Mouse (Mus musculus): ENCODE measurements at regions not wholly inside any gene's neighbourhood (a gene's known extent, or its start where the extent isn't known, plus 50 kb on each side); places are given as distances from the start of the nearest gene placed in this dataset.

- no peak for DNase-seq (ENCODE audit: low spot score)
- WGBS = 58% methylated on average over 7 of the region's 7 CpGs
- Histone ChIP-seq H3K4me1 (ENCODE audit: control insufficient read depth, insufficient read depth, low read length) (no peaks in the 10 kb centered on the region), H3K9ac (ENCODE audit: low read depth, low read length) (no peak overlapping the region), H3K27ac (replicated peaks; ENCODE audit: low read depth, low read length) (no peak overlapping the region), H3K4me3 (ENCODE audit: low read depth, low read length) (no peak overlapping the region), H3K4me2 (ENCODE audit: low read depth, low read length) (no peak overlapping the region), H3K9me3 (ENCODE audit: control insufficient read depth, low read length) (no peaks in the 10 kb centered on the region), H3K27me3 (replicated peaks; ENCODE audit: control insufficient read depth, insufficient read depth, low read length) (no peaks in the 10 kb centered on the region), H3K36me3 (ENCODE audit: control insufficient read depth, insufficient read depth, low read length) (no peaks in the 10 kb centered on the region)
- no peak for ATAC-seq (ENCODE audit: low read depth)
Observed at GRCm38 (mm10) chr15:93974727-93975126, 379.0 kb upstream of the Prickle1 start.

DNA sequence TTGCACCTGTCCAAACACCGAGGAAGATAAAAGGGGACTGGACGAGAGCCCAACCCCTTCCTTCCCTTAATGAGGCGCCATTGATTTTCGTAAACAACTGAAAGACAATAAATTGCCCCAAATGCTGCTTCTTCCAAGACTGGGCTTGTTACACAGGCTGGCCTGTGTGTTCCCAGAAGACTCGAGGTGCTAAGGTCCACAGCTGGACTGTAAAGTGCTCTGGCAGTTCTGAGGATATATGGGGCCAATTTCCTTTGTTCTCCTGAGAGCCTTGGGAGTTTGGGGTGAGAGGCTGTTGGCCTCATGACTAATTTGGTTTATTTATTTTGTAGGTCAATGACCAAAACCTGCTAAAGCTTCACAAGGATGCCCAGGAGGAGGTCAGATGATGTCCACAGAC is 377.3 kb upstream of the Prickle1 start:
- ATAC-seq (ENCODE audit: low read depth) (no peak), DNase-seq (ENCODE audit: low spot score) (no peak)
- H3K36me3 ChIP-seq (ENCODE audit: control insufficient read depth, insufficient read depth, low read length) = no peaks in the 10 kb centered on the region
- H3K4me2 ChIP-seq (ENCODE audit: low read depth, low read length) = no peak overlapping the region
- H3K9me3 ChIP-seq (ENCODE audit: control insufficient read depth, low read length) = no peaks in the 10 kb centered on the region
- H3K27me3 ChIP-seq (replicated peaks; ENCODE audit: control insufficient read depth, insufficient read depth, low read length) = no peaks in the 10 kb centered on the region
- H3K27ac ChIP-seq (replicated peaks; ENCODE audit: low read depth, low read length) = no peak overlapping the region
- no peak overlapping the region for H3K9ac ChIP-seq (ENCODE audit: low read depth, low read length)
- 72% methylated on average over 5 of the region's 5 CpGs for WGBS
- no peak overlapping the region for H3K4me3 ChIP-seq (ENCODE audit: low read depth, low read length)
- no peaks in the 10 kb centered on the region for H3K4me1 ChIP-seq (ENCODE audit: control insufficient read depth, insufficient read depth, low read length)

- no peak overlapping the region for H3K4me3 ChIP-seq (ENCODE audit: low read depth, low read length)
- no peak for DNase-seq (ENCODE audit: low spot score)
- H3K4me2 ChIP-seq (ENCODE audit: low read depth, low read length) = no peak overlapping the region
- H3K27ac ChIP-seq (replicated peaks; ENCODE audit: low read depth, low read length) = no peak overlapping the region
- no peaks in the 10 kb centered on the region for H3K36me3 ChIP-seq (ENCODE audit: control insufficient read depth, insufficient read depth, low read length)
- no peaks in the 10 kb centered on the region for H3K9me3 ChIP-seq (ENCODE audit: control insufficient read depth, low read length)
- H3K27me3 ChIP-seq (replicated peaks; ENCODE audit: control insufficient read depth, insufficient read depth, low read length) = no peaks in the 10 kb centered on the region
- ATAC-seq (ENCODE audit: low read depth) = no peak
- H3K9ac ChIP-seq (ENCODE audit: low read depth, low read length) = no peak overlapping the region
- no peaks in the 10 kb centered on the region for H3K4me1 ChIP-seq (ENCODE audit: control insufficient read depth, insufficient read depth, low read length)
Observed at GRCm38 (mm10) chr15:93961950-93962349, 366.3 kb upstream of the Prickle1 start.

- no peaks in the 10 kb centered on the region for H3K4me1 ChIP-seq (ENCODE audit: control insufficient read depth, insufficient read depth, low read length)
- H3K9me3 ChIP-seq (ENCODE audit: control insufficient read depth, low read length) = 0 out of 2 replicates have a peak, but pooled peaks cover 3% of the 10 kb centered on the region
- no peak overlapping the region for H3K27ac ChIP-seq (replicated peaks; ENCODE audit: low read depth, low read length)
- no peaks in the 10 kb centered on the region for H3K36me3 ChIP-seq (ENCODE audit: control insufficient read depth, insufficient read depth, low read length)
- no peak overlapping the region for H3K4me2 ChIP-seq (ENCODE audit: low read depth, low read length)
- no peak overlapping the region for H3K4me3 ChIP-seq (ENCODE audit: low read depth, low read length)
- 45% methylated on average over 8 of the region's 8 CpGs for WGBS
- no peaks in the 10 kb centered on the region for H3K27me3 ChIP-seq (replicated peaks; ENCODE audit: control insufficient read depth, insufficient read depth, low read length)
- no peak overlapping the region for H3K9ac ChIP-seq (ENCODE audit: low read depth, low read length)
- ATAC-seq (ENCODE audit: low read depth) (no peak), DNase-seq (ENCODE audit: low spot score) (peak; percentile 55)
Observed at GRCm38 (mm10) chr15:93959931-93960330, 364.2 kb upstream of the Prickle1 start.

- no peak overlapping the region for H3K4me3 ChIP-seq (ENCODE audit: low read depth, low read length)
- no peak overlapping the region for H3K9ac ChIP-seq (ENCODE audit: low read depth, low read length)
- H3K27ac ChIP-seq (replicated peaks; ENCODE audit: low read depth, low read length) = no peak overlapping the region
- H3K27me3 ChIP-seq (replicated peaks; ENCODE audit: control insufficient read depth, insufficient read depth, low read length) = no peaks in the 10 kb centered on the region
- ATAC-seq (ENCODE audit: low read depth) = no peak
- no peaks in the 10 kb centered on the region for H3K4me1 ChIP-seq (ENCODE audit: control insufficient read depth, insufficient read depth, low read length)
- H3K36me3 ChIP-seq (ENCODE audit: control insufficient read depth, insufficient read depth, low read length) = no peaks in the 10 kb centered on the region
- H3K9me3 ChIP-seq (ENCODE audit: control insufficient read depth, low read length) = 0 out of 2 replicates have a peak, but pooled peaks cover 3% of the 10 kb centered on the region
- no peak overlapping the region for H3K4me2 ChIP-seq (ENCODE audit: low read depth, low read length)
- WGBS = 88% methylated on average over 1 of the region's 1 CpGs
- no peak for DNase-seq (ENCODE audit: low spot score)
Observed at GRCm38 (mm10) chr15:93958086-93958485, 362.4 kb upstream of the Prickle1 start.

DNA sequence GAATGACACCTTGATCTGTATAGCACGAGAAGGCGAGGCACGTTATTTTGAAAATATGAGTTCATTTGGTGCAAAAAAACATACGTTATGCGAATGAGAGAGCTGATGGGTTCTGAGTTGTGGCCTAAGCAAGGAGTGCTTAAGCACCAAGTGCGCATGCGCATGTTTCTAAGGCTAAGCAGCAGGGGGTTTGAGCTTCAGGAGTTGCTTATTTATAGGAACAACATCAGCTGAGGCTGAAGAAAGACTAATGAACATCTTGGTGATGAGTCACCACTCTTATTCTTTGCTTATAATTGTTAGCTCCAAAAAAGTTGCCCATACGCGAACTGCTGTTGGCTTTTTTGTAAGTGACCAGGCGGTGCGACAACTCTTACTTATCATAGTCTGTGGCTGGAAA is 361.1 kb upstream of the Prickle1 start:
- no peak for ATAC-seq (ENCODE audit: low read depth)
- Histone ChIP-seq H3K27me3 (replicated peaks; ENCODE audit: control insufficient read depth, insufficient read depth, low read length) (no peaks in the 10 kb centered on the region), H3K4me1 (ENCODE audit: control insufficient read depth, insufficient read depth, low read length) (no peaks in the 10 kb centered on the region), H3K27ac (replicated peaks; ENCODE audit: low read depth, low read length) (no peak overlapping the region), H3K36me3 (ENCODE audit: control insufficient read depth, insufficient read depth, low read length) (no peaks in the 10 kb centered on the region), H3K9ac (ENCODE audit: low read depth, low read length) (no peak overlapping the region), H3K4me3 (ENCODE audit: low read depth, low read length) (no peak overlapping the region), H3K9me3 (ENCODE audit: control insufficient read depth, low read length) (0 out of 2 replicates have a peak, but pooled peaks cover 3% of the 10 kb centered on the region), H3K4me2 (ENCODE audit: low read depth, low read length) (no peak overlapping the region)
- 95% methylated on average over 11 of the region's 11 CpGs for WGBS
- DNase-seq (ENCODE audit: low spot score) = no peak

GRCm38 (mm10) chr15:93953548-93953947 is 357.9 kb upstream of the Prickle1 start:
- ATAC-seq (ENCODE audit: low read depth) (no peak), DNase-seq (ENCODE audit: low spot score) (no peak)
- Histone ChIP-seq H3K27ac (replicated peaks; ENCODE audit: low read depth, low read length) (no peak overlapping the region), H3K27me3 (replicated peaks; ENCODE audit: control insufficient read depth, insufficient read depth, low read length) (no peaks in the 10 kb centered on the region), H3K36me3 (ENCODE audit: control insufficient read depth, insufficient read depth, low read length) (no peaks in the 10 kb centered on the region), H3K9me3 (ENCODE audit: control insufficient read depth, low read length) (0 out of 2 replicates have a peak, but pooled peaks cover 3% of the 10 kb centered on the region), H3K4me3 (ENCODE audit: low read depth, low read length) (no peak overlapping the region), H3K9ac (ENCODE audit: low read depth, low read length) (no peak overlapping the region), H3K4me1 (ENCODE audit: control insufficient read depth, insufficient read depth, low read length) (no peaks in the 10 kb centered on the region), H3K4me2 (ENCODE audit: low read depth, low read length) (no peak overlapping the region)
- WGBS = 86% methylated on average over 1 of the region's 1 CpGs

DNA sequence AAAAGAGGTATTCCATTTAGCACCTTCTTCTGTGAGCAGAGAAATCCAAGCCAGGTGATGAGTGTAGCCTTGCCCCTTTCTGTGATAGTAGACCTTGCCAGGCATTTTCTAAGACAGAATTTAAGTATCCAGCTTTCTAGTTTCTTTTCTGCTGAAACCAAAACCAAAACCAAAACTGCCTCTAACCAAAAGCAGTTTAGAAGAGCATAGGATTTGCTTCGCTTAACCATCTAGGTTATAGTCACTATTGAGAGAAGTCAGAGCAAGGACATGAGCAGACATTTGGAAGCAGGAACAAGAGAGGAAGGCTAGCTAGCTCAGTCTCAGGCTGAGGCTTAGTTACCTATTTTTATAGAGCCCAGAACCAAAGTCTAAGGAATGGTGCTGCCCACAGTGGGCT is 354.8 kb upstream of the Prickle1 start:
- WGBS = 96% methylated on average over 1 of the region's 1 CpGs
- H3K4me2 ChIP-seq (ENCODE audit: low read depth, low read length) = no peak overlapping the region
- no peak overlapping the region for H3K9ac ChIP-seq (ENCODE audit: low read depth, low read length)
- H3K9me3 ChIP-seq (ENCODE audit: control insufficient read depth, low read length) = no peaks in the 10 kb centered on the region
- no peak overlapping the region for H3K4me3 ChIP-seq (ENCODE audit: low read depth, low read length)
- ATAC-seq (ENCODE audit: low read depth) = no peak
- H3K4me1 ChIP-seq (ENCODE audit: control insufficient read depth, insufficient read depth, low read length) = no peaks in the 10 kb centered on the region
- no peaks in the 10 kb centered on the region for H3K27me3 ChIP-seq (replicated peaks; ENCODE audit: control insufficient read depth, insufficient read depth, low read length)
- DNase-seq (ENCODE audit: low spot score) = no peak
- H3K36me3 ChIP-seq (ENCODE audit: control insufficient read depth, insufficient read depth, low read length) = no peaks in the 10 kb centered on the region
- no peak overlapping the region for H3K27ac ChIP-seq (replicated peaks; ENCODE audit: low read depth, low read length)

DNA sequence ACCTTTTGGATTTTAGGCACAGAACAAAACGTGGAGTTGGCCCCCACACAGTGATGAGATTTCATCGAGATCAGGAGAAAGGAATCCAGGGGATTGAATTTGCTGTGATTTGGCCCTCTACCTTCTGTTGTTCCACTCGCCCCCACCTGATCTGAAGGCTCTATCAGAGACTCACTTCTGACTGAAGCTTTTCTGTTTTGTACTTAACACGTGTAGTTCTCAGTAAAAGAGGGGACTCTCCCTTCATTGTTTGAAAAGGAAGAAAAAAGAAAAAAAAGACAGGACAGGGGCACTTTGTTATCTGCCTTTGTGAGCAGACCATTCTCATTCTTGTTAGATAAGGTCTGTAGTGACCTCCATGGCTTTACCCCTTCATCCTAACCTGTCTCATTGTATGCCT is 353.2 kb upstream of the Prickle1 start:
- H3K4me2 ChIP-seq (ENCODE audit: low read depth, low read length) = no peak overlapping the region
- no peak overlapping the region for H3K4me3 ChIP-seq (ENCODE audit: low read depth, low read length)
- no peak for DNase-seq (ENCODE audit: low spot score)
- no peaks in the 10 kb centered on the region for H3K36me3 ChIP-seq (ENCODE audit: control insufficient read depth, insufficient read depth, low read length)
- WGBS = 79% methylated on average over 4 of the region's 4 CpGs
- no peak overlapping the region for H3K27ac ChIP-seq (replicated peaks; ENCODE audit: low read depth, low read length)
- H3K4me1 ChIP-seq (ENCODE audit: control insufficient read depth, insufficient read depth, low read length) = no peaks in the 10 kb centered on the region
- H3K27me3 ChIP-seq (replicated peaks; ENCODE audit: control insufficient read depth, insufficient read depth, low read length) = no peaks in the 10 kb centered on the region
- no peak for ATAC-seq (ENCODE audit: low read depth)
- no peak overlapping the region for H3K9ac ChIP-seq (ENCODE audit: low read depth, low read length)
- no peaks in the 10 kb centered on the region for H3K9me3 ChIP-seq (ENCODE audit: control insufficient read depth, low read length)
